Mouse (Mus musculus) small intestine, adult 2 months (tissue): ENCODE measurements around the gene Aff1. TPM values are rescaled to one million over a fixed set of nuclear protein-coding genes. Genes with fewer than 3 reads are reported as not detected.

ENCODE experiments used
- H3K27ac ChIP-seq: fragments of 200-500 bp; 2 replicates; pipeline ENCODE4 v1.5.1; 2012; ENCODE audit warnings: low read depth, low read length, control low read depth, inconsistent platforms; ENCODE audit not compliant: insufficient read depth
- H3K27me3 ChIP-seq: fragments of 200-500 bp; 2 replicates; pipeline ENCODE4 v1.6.1; 2012; ENCODE audit warnings: mild to moderate bottlenecking, moderate library complexity, low read length, inconsistent platforms; ENCODE audit not compliant: control insufficient read depth, insufficient read depth
- H3K36me3 ChIP-seq: fragments of 200-500 bp; 2 replicates; pipeline ENCODE4 v1.6.1; 2012; ENCODE audit warnings: mild to moderate bottlenecking, low read length, control low read depth, inconsistent platforms; ENCODE audit not compliant: control insufficient read depth, insufficient read depth
- H3K4me1 ChIP-seq: fragments of 200-500 bp; 2 replicates; pipeline ENCODE4 v1.6.1; 2012; ENCODE audit warnings: low read length, inconsistent platforms, mixed read lengths; ENCODE audit not compliant: control insufficient read depth, insufficient read depth, insufficient read length
- H3K4me3 ChIP-seq: fragments of 200-500 bp; 2 replicates; pipeline ENCODE4 v1.5.1; 2012; ENCODE audit warnings: low read depth, mild to moderate bottlenecking, control low read depth, inconsistent platforms, low read length, moderate library complexity
- CTCF ChIP-seq: fragments of 200-500 bp; IDR thresholded peaks from 2 replicates; pipeline ENCODE4 v1.5.1; 2012; ENCODE audit warnings: low read depth, mild to moderate bottlenecking, control low read depth, inconsistent platforms, low read length, moderate library complexity, mixed read lengths; ENCODE audit not compliant: insufficient replicate concordance, insufficient read length; ENCODE audit errors: extremely low read depth
- POLR2A ChIP-seq: fragments of 200-500 bp; IDR thresholded peaks from 2 replicates; pipeline ENCODE4 v1.6.1; 2012; ENCODE audit warnings: low read depth, mild to moderate bottlenecking, control low read depth, inconsistent platforms, low read length, moderate library complexity
- WGBS: fragments of 180-500 bp; shearing (Covaris S2); methylation state at CpG from one replicate; pipeline ENCODE4 v1.1.7; 2018; 5-methylcytosine and 5-hydroxymethylcytosine counted together
- polyA plus RNA-seq: library from polyadenylated mRNA; depleted of rRNA; stranded (reverse); fragments of >200 nt; gene quantifications from 2 replicates; pipeline ENCODE4 v1.2.3, GENCODE M21; 2012; rRNA removed

Gene Aff1
- polyA plus RNA-seq, 1 experiment: 16.7 TPM

DNA sequence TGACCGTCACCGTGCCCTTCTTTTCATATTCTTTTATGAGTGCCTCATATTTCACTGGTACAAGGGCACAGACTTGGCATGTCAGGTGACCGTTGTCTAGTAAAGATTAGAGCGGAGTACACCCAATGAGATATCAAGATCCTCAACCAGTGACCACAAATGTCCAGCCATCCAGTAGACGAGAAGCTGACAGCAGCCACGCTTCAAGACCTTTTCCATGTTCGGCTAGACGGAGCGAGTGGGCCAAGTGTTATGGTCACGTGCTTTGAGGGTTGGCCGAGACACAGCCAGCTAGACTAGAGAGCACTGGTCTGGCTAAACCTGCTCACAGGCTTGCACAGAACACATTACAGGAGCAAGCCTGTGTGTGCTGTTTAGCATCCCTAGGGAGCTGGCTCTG lies 168.4 kb downstream of the Aff1 start:
- Histone ChIP-seq H3K27me3 (no peaks in the 10 kb centered on the region), H3K36me3 (no peaks in the 10 kb centered on the region), H3K27ac (no peak overlapping the region), H3K4me1 (peaks cover 3% of the 10 kb centered on the region; the same call in 1 of the 2 replicates), H3K4me3 (no peak overlapping the region)
- no peak for TF ChIP-seq POLR2A
- WGBS: 92% methylated on average over 11 of the region's 11 CpGs

DNA sequence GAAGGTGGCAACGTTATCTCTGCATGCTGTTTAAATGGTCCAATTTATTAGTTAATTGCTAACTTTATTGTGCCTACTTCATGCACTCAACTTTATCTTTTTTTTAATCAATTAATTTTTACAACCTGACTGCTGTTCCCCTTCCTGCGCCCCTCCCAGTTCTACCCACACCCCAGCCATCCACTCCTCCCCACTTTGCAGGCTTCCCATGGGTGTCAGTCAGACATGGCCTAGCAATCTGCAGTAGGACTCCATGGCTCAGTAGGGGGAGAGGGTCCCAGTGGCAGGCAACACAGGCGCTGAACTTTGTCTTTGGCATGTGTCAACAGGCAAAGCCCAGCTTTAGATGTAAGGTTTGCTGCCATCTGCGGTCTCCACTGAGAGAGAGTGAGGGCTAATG lies 171.6 kb downstream of the Aff1 start:
- no peak overlapping the region for H3K4me3 ChIP-seq
- peaks cover 3% of the 10 kb centered on the region; the same call in 1 of the 2 replicates for H3K4me1 ChIP-seq
- WGBS: 51% methylated on average over 4 of the region's 4 CpGs
- H3K27ac ChIP-seq: no peak overlapping the region
- H3K36me3 ChIP-seq: no peaks in the 10 kb centered on the region
- TF ChIP-seq CTCF: no peak
- no peak for TF ChIP-seq POLR2A
- no peaks in the 10 kb centered on the region for H3K27me3 ChIP-seq

- Histone ChIP-seq H3K4me1 (no peaks in the 10 kb centered on the region), H3K27ac (no peak overlapping the region), H3K4me3 (no peak overlapping the region), H3K27me3 (no peaks in the 10 kb centered on the region), H3K36me3 (no peaks in the 10 kb centered on the region)
- WGBS: 85% methylated on average over 15 of the region's 15 CpGs
- TF ChIP-seq POLR2A: no peak
- no peak for TF ChIP-seq CTCF
Measured at GRCm38 (mm10) chr5:103889766-103890165, 197.6 kb downstream of the Aff1 start.

- 54% methylated on average over 1 of the region's 1 CpGs for WGBS
- Histone ChIP-seq H3K27me3 (no peaks in the 10 kb centered on the region), H3K4me1 (no peaks in the 10 kb centered on the region), H3K4me3 (no peak overlapping the region), H3K36me3 (no peaks in the 10 kb centered on the region), H3K27ac (no peak overlapping the region)
- TF ChIP-seq POLR2A (no peak), CTCF (no peak)
Measured at GRCm38 (mm10) chr5:103898310-103898709, 206.1 kb downstream of the Aff1 start.

Other genes with a start within 250 kb of the Aff1 start
- 0.15 and 1.1 TPM in 2 replicates for gene Slc10a6, start 63.0 kb upstream of the Aff1 start, polyA plus RNA-seq
- gene 1700016H13Rik, start 36.4 kb upstream of the Aff1 start, polyA plus RNA-seq: not detected in 2 replicates
- gene Klhl8, start 218.9 kb downstream of the Aff1 start, polyA plus RNA-seq: 0.84 and 0.96 TPM in 2 replicates